Mouse (Mus musculus): ENCODE data around the gene Isx. TPM values are rescaled to one million over a fixed set of nuclear protein-coding genes. Genes with fewer than 3 reads are reported as not detected.

Gene Isx
- total and polyA plus RNA-seq, 3 experiments = not detected

DNA sequence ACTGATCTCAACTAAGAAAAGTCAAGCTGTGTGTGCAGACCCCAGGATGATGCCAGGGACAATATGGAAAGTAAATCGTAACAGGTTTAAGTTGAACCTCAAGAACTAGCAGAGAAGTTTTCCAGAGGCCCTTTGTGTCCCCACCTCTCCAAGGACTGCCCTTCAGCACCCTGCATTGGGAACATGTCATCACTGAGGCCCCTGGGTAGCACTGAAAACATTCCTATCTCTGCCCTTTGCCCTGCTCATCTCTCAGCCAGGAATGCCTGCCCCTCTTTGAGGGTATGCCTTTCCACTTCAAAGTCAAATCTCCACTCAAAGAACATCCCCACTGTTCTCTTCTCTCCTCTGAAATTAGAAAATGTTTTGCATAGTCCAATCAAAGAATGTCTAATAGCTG lies 23.3 kb downstream of the Isx start:
- Histone ChIP-seq H3K4me2 (ENCODE audit: insufficient read depth, low read depth, poor library complexity, severe bottlenecking) (no peak overlapping the region), H3K27me3 (replicated peaks) (peaks cover 80% of the 10 kb centered on the region), H3K4me1 (ENCODE audit: control insufficient read depth in 1 of 2, insufficient read depth in 2 of 2) (no peaks in the 10 kb centered on the region), H3K79me2 (replicated peaks; ENCODE audit: control insufficient read depth, extremely low read depth, insufficient read depth, poor library complexity, severe bottlenecking) (no peaks in the 10 kb centered on the region), H3K27ac (ENCODE audit: insufficient read depth, low read depth) (no peak overlapping the region), H3K4me3 (replicated peaks in 1 of 3; ENCODE audit: low read depth in 2 of 3, low read length in 2 of 3, poor library complexity in 1 of 3) (no peak overlapping the region), H3K9ac (ENCODE audit: insufficient read depth, low read depth) (no peak overlapping the region), H3K9me3 (replicated peaks; ENCODE audit: low read length) (no peaks in the 10 kb centered on the region), H3K36me3 (replicated peaks in 1 of 2; ENCODE audit: control insufficient read depth in 1 of 2, insufficient read depth in 1 of 2, low read length in 1 of 2) (no peaks in the 10 kb centered on the region)
- dilution Hi-C loops (cut with MboI; ENCODE audit: extremely low pct_ligation_motif_present, extremely low pct_unique_long_range_greater_than_20kb, low sequenced_read_pairs) (no loop called here), in situ Hi-C loops (cut with MboI; ENCODE audit: low pct_ligation_motif_present, low pct_unique_long_range_greater_than_20kb, low sequenced_read_pairs) (no loop called here)
- TF ChIP-seq ZNF384 (IDR thresholded peaks at IDR 0.05; ENCODE audit: low read depth, low read length) (no peak), RAD21 (IDR thresholded peaks at IDR 0.05; ENCODE audit: low read depth, low read length) (no peak), HCFC1 (IDR thresholded peaks at IDR 0.05; ENCODE audit: low read depth, low read length) (no peak), EP300 (IDR thresholded peaks at IDR 0.05; ENCODE audit: low read length) (no peak), E2F4 (IDR thresholded peaks at IDR 0.05; ENCODE audit: insufficient replicate concordance, low read depth, low read length) (no peak)
- no peak for DNase-seq (ENCODE audit: extremely low read depth)

- Histone ChIP-seq H3K4me1 (ENCODE audit: control insufficient read depth in 1 of 2, insufficient read depth in 2 of 2) (no peaks in the 10 kb centered on the region), H3K4me2 (ENCODE audit: insufficient read depth, low read depth, poor library complexity, severe bottlenecking) (no peak overlapping the region), H3K4me3 (replicated peaks in 1 of 3; ENCODE audit: low read depth in 2 of 3, low read length in 2 of 3, poor library complexity in 1 of 3) (no peak overlapping the region), H3K27me3 (replicated peaks) (peaks cover 78% of the 10 kb centered on the region), H3K79me2 (replicated peaks; ENCODE audit: control insufficient read depth, extremely low read depth, insufficient read depth, poor library complexity, severe bottlenecking) (no peaks in the 10 kb centered on the region), H3K36me3 (replicated peaks in 1 of 2; ENCODE audit: control insufficient read depth in 1 of 2, insufficient read depth in 1 of 2, low read length in 1 of 2) (no peaks in the 10 kb centered on the region), H3K9me3 (replicated peaks; ENCODE audit: low read length) (no peaks in the 10 kb centered on the region), H3K27ac (ENCODE audit: insufficient read depth, low read depth) (no peak overlapping the region), H3K9ac (ENCODE audit: insufficient read depth, low read depth) (no peak overlapping the region)
- in situ Hi-C loops (cut with MboI; ENCODE audit: low pct_ligation_motif_present, low pct_unique_long_range_greater_than_20kb, low sequenced_read_pairs) (no loop called here), dilution Hi-C loops (cut with MboI; ENCODE audit: extremely low pct_ligation_motif_present, extremely low pct_unique_long_range_greater_than_20kb, low sequenced_read_pairs) (no loop called here)
- DNase-seq (ENCODE audit: extremely low read depth) = no peak
- TF ChIP-seq JUND (conservative IDR thresholded peaks at IDR 0.05; ENCODE audit: low read depth, low read length) (no peak), ZMIZ1 (IDR thresholded peaks at IDR 0.05; ENCODE audit: low read depth, low read length) (no peak), IRF4 (IDR thresholded peaks at IDR 0.05; ENCODE audit: low read depth, low read length) (no peak), ZC3H11A (IDR thresholded peaks at IDR 0.05; ENCODE audit: low read depth, low read length) (no peak), ETS1 (conservative IDR thresholded peaks at IDR 0.05; ENCODE audit: low read depth, low read length) (no peak), CHD1 (IDR thresholded peaks at IDR 0.05; ENCODE audit: low read depth, low read length) (no peak), ELF1 (IDR thresholded peaks at IDR 0.05; ENCODE audit: low read depth, low read length) (no peak), POLR2AphosphoS2 (IDR thresholded peaks at IDR 0.05; ENCODE audit: low read depth, low read length) (no peak), MEF2A (IDR thresholded peaks at IDR 0.05; ENCODE audit: borderline replicate concordance, low read depth, low read length) (no peak)
These were observed 24.3 kb downstream of the Isx start for GRCm38 (mm10) chr8:74897315-74897714.

- H3K9me3 ChIP-seq (replicated peaks; ENCODE audit: low read length) = no peaks in the 10 kb centered on the region
- TF ChIP-seq ZNF384 (IDR thresholded peaks at IDR 0.05; ENCODE audit: low read depth, low read length) = no peak
- no peak for TF ChIP-seq KAT2A (IDR thresholded peaks at IDR 0.05; ENCODE audit: insufficient replicate concordance, low read length)
- TF ChIP-seq CTCF (conservative IDR thresholded peaks at IDR 0.05 in 1 of 2, IDR thresholded peaks at IDR 0.05 in 1 of 2; ENCODE audit: low read depth in 2 of 2, low read length in 2 of 2) = no peak
- no peak for TF ChIP-seq MEF2A (IDR thresholded peaks at IDR 0.05; ENCODE audit: borderline replicate concordance, low read depth, low read length)
- TF ChIP-seq NRF1 (IDR thresholded peaks at IDR 0.05; ENCODE audit: low read depth, low read length) = no peak
- TF ChIP-seq ETS1 (conservative IDR thresholded peaks at IDR 0.05; ENCODE audit: low read depth, low read length) = no peak
- no peak for TF ChIP-seq UBTF (IDR thresholded peaks at IDR 0.05; ENCODE audit: low read depth, low read length)
- no peak for TF ChIP-seq MXI1 (IDR thresholded peaks at IDR 0.05; ENCODE audit: low read depth, low read length)
- no peak for TF ChIP-seq BHLHE40 (IDR thresholded peaks at IDR 0.05; ENCODE audit: low read depth, low read length)
- TF ChIP-seq POLR2A (IDR thresholded peaks at IDR 0.05; ENCODE audit: low read depth, low read length) = no peak
- no peak for TF ChIP-seq E2F4 (IDR thresholded peaks at IDR 0.05; ENCODE audit: insufficient replicate concordance, low read depth, low read length)
- TF ChIP-seq TBP (conservative IDR thresholded peaks at IDR 0.05; ENCODE audit: low read depth, low read length) = no peak
- TF ChIP-seq ZKSCAN1 (IDR thresholded peaks at IDR 0.05; ENCODE audit: borderline replicate concordance, low read depth, low read length) = no peak
- TF ChIP-seq MYC (IDR thresholded peaks at IDR 0.05; ENCODE audit: low read depth, low read length) = no peak
- dilution Hi-C loops (cut with MboI; ENCODE audit: extremely low pct_ligation_motif_present, extremely low pct_unique_long_range_greater_than_20kb, low sequenced_read_pairs) (no loop called here), in situ Hi-C loops (cut with MboI; ENCODE audit: low pct_ligation_motif_present, low pct_unique_long_range_greater_than_20kb, low sequenced_read_pairs) (no loop called here)
- no peak overlapping the region for H3K4me2 ChIP-seq (ENCODE audit: insufficient read depth, low read depth, poor library complexity, severe bottlenecking)
- no peak overlapping the region for H3K4me3 ChIP-seq (replicated peaks in 1 of 3; ENCODE audit: low read depth in 2 of 3, low read length in 2 of 3, poor library complexity in 1 of 3)
- H3K36me3 ChIP-seq (replicated peaks in 1 of 2; ENCODE audit: control insufficient read depth in 1 of 2, insufficient read depth in 1 of 2, low read length in 1 of 2) = no peaks in the 10 kb centered on the region
- H3K27me3 ChIP-seq (replicated peaks) = peaks cover 79% of the 10 kb centered on the region
- H3K27ac ChIP-seq (ENCODE audit: insufficient read depth, low read depth) = no peak overlapping the region
- no peak for DNase-seq (ENCODE audit: extremely low read depth)
- H3K79me2 ChIP-seq (replicated peaks; ENCODE audit: control insufficient read depth, extremely low read depth, insufficient read depth, poor library complexity, severe bottlenecking) = no peaks in the 10 kb centered on the region
- no peaks in the 10 kb centered on the region for H3K4me1 ChIP-seq (ENCODE audit: control insufficient read depth in 1 of 2, insufficient read depth in 2 of 2)
- no peak overlapping the region for H3K9ac ChIP-seq (ENCODE audit: insufficient read depth, low read depth)
These were observed 26.8 kb downstream of the Isx start for GRCm38 (mm10) chr8:74899796-74900195.

Data from CH12.LX (cell line).